Mouse (Mus musculus) neutrophil, adult 59 days (primary cell): ENCODE data around the gene Gm14744. TPM values are rescaled to one million over a fixed set of nuclear protein-coding genes. Genes with fewer than 3 reads are reported as not detected.

Experiments used
- total RNA-seq, 2 experiments: library from RNA; stranded (reverse); gene quantifications; 1 replicate in 1 of 2; 2 replicates in 1 of 2; pipeline ENCODE4 v1.2.4; 2023

The Gm14744 gene
- total RNA-seq: not detected

DNA sequence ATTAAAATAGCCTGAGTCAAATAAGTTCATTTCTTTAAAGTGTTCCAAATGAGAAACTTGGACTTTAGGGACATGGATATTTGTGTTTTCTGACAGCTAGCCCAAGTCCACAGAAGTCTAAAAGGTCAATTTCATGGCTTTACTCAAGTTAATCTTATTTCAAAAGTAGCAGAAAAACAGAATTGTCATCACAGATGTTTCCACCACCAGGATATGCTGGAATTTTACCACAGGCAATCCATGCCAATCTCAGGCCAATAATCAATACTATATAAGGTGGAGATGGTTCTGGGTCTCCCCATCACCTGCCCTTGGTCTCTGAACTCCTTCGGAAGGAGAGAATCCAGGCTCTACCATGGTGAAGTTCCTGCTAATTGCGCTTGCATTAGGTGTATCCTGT lies at the start of gene Gm14744:
Gene Gm14744, plus strand, starts transcription at position 301 of the 400 bp plus-strand sequence.

DNA sequence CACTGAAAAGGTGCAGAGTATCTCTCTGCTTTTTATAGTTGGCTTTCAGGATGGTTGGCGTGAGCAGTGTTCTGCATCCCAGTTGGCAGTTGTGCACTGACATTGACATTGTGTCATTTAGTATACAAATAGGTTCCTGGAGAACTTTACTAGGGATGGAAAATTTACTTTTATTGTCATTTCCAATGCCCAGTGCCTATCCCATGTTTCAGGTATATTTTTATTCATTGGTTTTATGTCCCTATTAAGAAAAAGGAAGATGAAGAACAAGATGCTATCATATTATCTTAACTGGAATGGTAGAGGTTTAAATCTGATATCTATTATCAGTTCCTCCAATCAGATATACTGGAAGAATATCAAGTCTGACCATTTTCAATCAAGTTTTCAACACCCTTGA lies 11.0 kb upstream of the Gm14744 start, which contains the start of gene Pbsn:
Gene Pbsn, minus strand, starts transcription at position 101 of the 400 bp plus-strand sequence.

Other genes starting within 250 kb of the Gm14744 start
- gene Prkx, start 68.5 kb upstream of the Gm14744 start, total RNA-seq: 10 to 100 TPM; 23.8 to 30.9 TPM
- gene Pbsn, start 11.1 kb upstream of the Gm14744 start, total RNA-seq: not detected
- not detected for gene 5430402E10Rik, start 60.3 kb downstream of the Gm14744 start, total RNA-seq
- not detected for gene Obp1a, start 226.6 kb downstream of the Gm14744 start, total RNA-seq